Mouse (Mus musculus): ENCODE data around the gene Hspa8. TPM values are rescaled to one million over a fixed set of nuclear protein-coding genes. Genes with fewer than 3 reads are reported as not detected.

The Hspa8 gene
- 991 and 1,085 TPM in 2 replicates for polyA plus RNA-seq (2015; fragmentation: Nextera tagmentation; extraction: Ambion mirVana)

GRCm38 (mm10) chr9:40800675-40801612, at the start of gene Hspa8:
Gene Hspa8 (plus strand): TSS chr9:40800984.
- peak; percentile 100 for DNase-seq (ENCODE audit: low spot score)
- peak within 1 kb of the TSS; percentile 75 for H3K4me3 ChIP-seq (ENCODE audit: low read depth, low read length)
- under 1% methylated on average over 74 of the region's 83 CpGs for WGBS

GRCm38 (mm10) chr9:40751749-40752148, 49.0 kb upstream of the Hspa8 start:
- WGBS = 63% methylated on average over 3 of the region's 3 CpGs
- H3K4me3 ChIP-seq (ENCODE audit: low read depth, low read length) = no peak overlapping the region
- H3K27me3 ChIP-seq (ENCODE audit: control insufficient read depth, insufficient read depth, low read length) = no peaks in the 10 kb centered on the region
- DNase-seq (ENCODE audit: low spot score) = no peak
- H3K36me3 ChIP-seq (ENCODE audit: control insufficient read depth, insufficient read depth, low read length) = no peaks in the 10 kb centered on the region
- no peak overlapping the region for H3K4me2 ChIP-seq (replicated peaks; ENCODE audit: low read depth)
- no peaks in the 10 kb centered on the region for H3K9me3 ChIP-seq (ENCODE audit: control insufficient read depth, low read length)
- H3K9ac ChIP-seq (ENCODE audit: low read length) = no peak overlapping the region
- no peak for TF ChIP-seq EP300 (optimal IDR thresholded peaks at IDR 0.05)
- peak; percentile 42 for TF ChIP-seq CTCF (IDR thresholded peaks at IDR 0.05; ENCODE audit: low read depth)
- no peak overlapping the region for H3K27ac ChIP-seq (replicated peaks)
- ATAC-seq (ENCODE audit: low FRiP score, low TSS enrichment) = no peak
- H3K4me1 ChIP-seq (replicated peaks; ENCODE audit: control insufficient read depth, insufficient read depth) = no peaks in the 10 kb centered on the region; the same call in 1 of the 2 replicates

More at GRCm38 (mm10) chr9:40800675-40801612, at the start of gene Hspa8:
- Histone ChIP-seq H3K9ac (ENCODE audit: low read length) (peak within 1 kb of the TSS; percentile 88), H3K27me3 (ENCODE audit: control insufficient read depth, insufficient read depth, low read length) (no peaks in the 10 kb centered on the region), H3K9me3 (ENCODE audit: control insufficient read depth, low read length) (no peaks in the 10 kb centered on the region), H3K27ac (replicated peaks) (peak within 1 kb of the TSS; percentile 99), H3K36me3 (ENCODE audit: control insufficient read depth, insufficient read depth, low read length) (peaks cover 5% of the 10 kb centered on the region; the same call in 1 of the 2 replicates), H3K4me2 (replicated peaks; ENCODE audit: low read depth) (peak within 1 kb of the TSS; percentile 83), H3K4me1 (replicated peaks; ENCODE audit: control insufficient read depth, insufficient read depth) (peaks cover 3% of the 10 kb centered on the region; the same call in 1 of the 2 replicates)
- peak; percentile 96 for ATAC-seq (ENCODE audit: low FRiP score, low TSS enrichment)
- peak; percentile 56 for TF ChIP-seq CTCF (IDR thresholded peaks at IDR 0.05; ENCODE audit: low read depth)
- TF ChIP-seq EP300 (optimal IDR thresholded peaks at IDR 0.05) = peak; percentile 58

DNA sequence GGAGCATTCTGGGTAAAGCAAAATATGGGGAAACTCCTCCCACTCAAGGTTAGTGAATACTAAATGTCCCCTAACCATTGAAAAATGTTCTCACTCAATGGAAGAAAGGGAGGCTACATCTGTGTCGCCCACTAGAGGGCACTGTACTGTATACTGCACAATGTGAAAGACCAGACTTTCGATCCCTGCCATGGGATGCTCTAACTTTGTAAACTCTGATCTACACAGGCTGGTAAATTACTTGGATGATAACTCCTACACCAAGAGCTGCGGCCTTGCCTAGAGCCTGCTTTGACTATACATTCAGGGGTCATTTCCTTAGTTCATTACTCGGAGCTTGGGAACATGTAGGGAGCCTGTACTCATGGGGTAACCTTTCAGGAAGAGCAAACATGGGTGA, 44.4 kb upstream of the Hspa8 start:
- TF ChIP-seq CTCF (IDR thresholded peaks at IDR 0.05; ENCODE audit: low read depth) (peak; percentile 93), EP300 (optimal IDR thresholded peaks at IDR 0.05) (no peak)

GRCm38 (mm10) chr9:40757105-40757626, 43.6 kb upstream of the Hspa8 start:
- H3K36me3 ChIP-seq (ENCODE audit: control insufficient read depth, insufficient read depth, low read length) = no peaks in the 10 kb centered on the region; the same call in 1 of the 2 replicates
- H3K27ac ChIP-seq (replicated peaks) = peak overlapping the region; percentile 67
- no peaks in the 10 kb centered on the region for H3K27me3 ChIP-seq (ENCODE audit: control insufficient read depth, insufficient read depth, low read length)
- ATAC-seq (ENCODE audit: low FRiP score, low TSS enrichment) (peak; percentile 83), DNase-seq (ENCODE audit: low spot score) (peak; percentile 77)
- peaks cover 3% of the 10 kb centered on the region; the same call in 1 of the 2 replicates for H3K4me1 ChIP-seq (replicated peaks; ENCODE audit: control insufficient read depth, insufficient read depth)
- peak overlapping the region; percentile 52 for H3K4me2 ChIP-seq (replicated peaks; ENCODE audit: low read depth)
- peak overlapping the region; percentile 8; the same call in 1 of the 2 replicates for H3K4me3 ChIP-seq (ENCODE audit: low read depth, low read length)
- TF ChIP-seq EP300 (optimal IDR thresholded peaks at IDR 0.05) = no peak
- TF ChIP-seq CTCF (IDR thresholded peaks at IDR 0.05; ENCODE audit: low read depth) = peak; percentile 73
- H3K9me3 ChIP-seq (ENCODE audit: control insufficient read depth, low read length) = no peaks in the 10 kb centered on the region
- WGBS = 12% methylated on average over 12 of the region's 12 CpGs
- peak overlapping the region; percentile 41; the same call in 1 of the 2 replicates for H3K9ac ChIP-seq (ENCODE audit: low read length)

More for the DNA sequence above, 44.4 kb upstream of the Hspa8 start:
- WGBS = 18% methylated on average over 4 of the region's 4 CpGs
- Histone ChIP-seq H3K36me3 (ENCODE audit: control insufficient read depth, insufficient read depth, low read length) (no peaks in the 10 kb centered on the region; the same call in 1 of the 2 replicates), H3K9ac (ENCODE audit: low read length) (no peak overlapping the region), H3K4me3 (ENCODE audit: low read depth, low read length) (no peak overlapping the region), H3K9me3 (ENCODE audit: control insufficient read depth, low read length) (no peaks in the 10 kb centered on the region), H3K27me3 (ENCODE audit: control insufficient read depth, insufficient read depth, low read length) (no peaks in the 10 kb centered on the region), H3K27ac (replicated peaks) (peak overlapping the region; percentile 67; the same call in 1 of the 2 replicates), H3K4me2 (replicated peaks; ENCODE audit: low read depth) (peak overlapping the region; percentile 52), H3K4me1 (replicated peaks; ENCODE audit: control insufficient read depth, insufficient read depth) (peaks cover 3% of the 10 kb centered on the region; the same call in 1 of the 2 replicates)
- peak; percentile 62 for DNase-seq (ENCODE audit: low spot score)
- 0 out of 2 replicates have a peak, but pooled peaks have one; percentile 24 for ATAC-seq (ENCODE audit: low FRiP score, low TSS enrichment)

DNA sequence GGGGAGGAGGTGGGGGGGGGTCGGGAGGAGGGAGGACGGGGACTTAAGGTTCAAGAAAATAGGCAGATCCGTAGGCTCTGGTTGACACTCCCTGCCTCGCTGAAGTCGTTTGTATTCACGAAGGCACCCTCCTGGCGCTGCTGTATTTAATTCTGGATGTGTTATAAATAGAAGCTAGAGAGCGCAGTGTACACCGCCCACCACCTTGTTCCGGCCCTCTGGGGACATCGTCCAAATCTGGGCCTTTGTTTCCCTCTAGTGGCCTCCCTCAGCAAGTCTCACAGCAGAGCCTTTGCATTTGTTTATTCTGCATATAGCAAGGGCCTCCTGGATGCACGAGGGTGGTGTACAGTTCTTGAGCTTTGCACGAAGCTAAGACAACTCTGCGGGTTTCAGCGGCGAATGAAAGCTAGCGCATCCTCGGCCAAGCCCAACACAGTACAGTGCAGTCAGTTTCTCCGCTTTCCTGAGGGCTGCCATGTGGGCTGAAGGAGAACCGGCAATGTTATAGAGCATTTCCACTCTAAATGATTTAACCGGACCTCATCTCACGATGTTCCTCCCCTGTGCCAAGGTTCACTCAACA, 43.0 kb upstream of the Hspa8 start:
- H3K4me3 ChIP-seq (ENCODE audit: low read depth, low read length) = peak overlapping the region; percentile 29
- H3K9me3 ChIP-seq (ENCODE audit: control insufficient read depth, low read length) = no peaks in the 10 kb centered on the region
- no peaks in the 10 kb centered on the region for H3K27me3 ChIP-seq (ENCODE audit: control insufficient read depth, insufficient read depth, low read length)
- peak overlapping the region; percentile 52 for H3K4me2 ChIP-seq (replicated peaks; ENCODE audit: low read depth)
- DNase-seq (ENCODE audit: low spot score) = peak; percentile 76
- peak; percentile 90 for ATAC-seq (ENCODE audit: low FRiP score, low TSS enrichment)
- H3K27ac ChIP-seq (replicated peaks) = peak overlapping the region; percentile 67
- H3K4me1 ChIP-seq (replicated peaks; ENCODE audit: control insufficient read depth, insufficient read depth) = peaks cover 3% of the 10 kb centered on the region; the same call in 1 of the 2 replicates
- no peaks in the 10 kb centered on the region; the same call in 1 of the 2 replicates for H3K36me3 ChIP-seq (ENCODE audit: control insufficient read depth, insufficient read depth, low read length)
- TF ChIP-seq EP300 (optimal IDR thresholded peaks at IDR 0.05) (no peak), CTCF (IDR thresholded peaks at IDR 0.05; ENCODE audit: low read depth) (peak; percentile 86)
- no peak overlapping the region; the same call in 1 of the 2 replicates for H3K9ac ChIP-seq (ENCODE audit: low read length)
- WGBS = 7% methylated on average over 21 of the region's 22 CpGs

All from stomach, postnatal 0 days (tissue).